Mouse (Mus musculus): ENCODE results near the gene Abhd12.
A peak's percentile ranks its signal among the peaks of the same experiment; 100 is the strongest.
"Not testable (repeated sequence)": the region's sequence is repeated elsewhere in the genome, so short reads cannot be mapped to it uniquely, and the experiment has no call there.

The Abhd12 gene

GRCm38 (mm10) chr2:150904272-150904935, at the start of gene Abhd12:
Gene Abhd12 (minus strand): TSS chr2:150904741.
- DNase-seq (ENCODE audit: low read depth, low spot score) = peak; percentile 95

DNA sequence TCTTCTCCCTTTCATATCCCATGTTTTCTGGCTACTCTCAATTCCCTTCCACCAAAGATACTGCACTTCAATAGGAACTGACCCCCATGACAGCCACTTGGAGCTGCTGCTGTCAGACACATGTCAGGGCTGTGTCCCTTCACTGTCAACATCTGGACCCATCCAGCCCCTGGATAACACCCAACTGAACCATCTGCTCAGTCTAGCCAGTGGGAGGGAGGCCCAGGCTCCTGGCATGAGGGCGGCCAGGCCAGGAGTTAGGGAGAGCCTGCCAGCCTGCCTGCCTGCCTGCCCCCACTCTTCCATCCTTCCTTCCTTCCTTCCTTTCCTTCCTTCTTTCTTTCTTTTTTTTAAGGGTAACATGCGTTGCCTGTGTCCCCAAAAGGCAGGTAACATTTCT, 46.7 kb upstream of the Abhd12 start:
- DNase-seq (ENCODE audit: low read depth, low spot score) = no peak

DNA sequence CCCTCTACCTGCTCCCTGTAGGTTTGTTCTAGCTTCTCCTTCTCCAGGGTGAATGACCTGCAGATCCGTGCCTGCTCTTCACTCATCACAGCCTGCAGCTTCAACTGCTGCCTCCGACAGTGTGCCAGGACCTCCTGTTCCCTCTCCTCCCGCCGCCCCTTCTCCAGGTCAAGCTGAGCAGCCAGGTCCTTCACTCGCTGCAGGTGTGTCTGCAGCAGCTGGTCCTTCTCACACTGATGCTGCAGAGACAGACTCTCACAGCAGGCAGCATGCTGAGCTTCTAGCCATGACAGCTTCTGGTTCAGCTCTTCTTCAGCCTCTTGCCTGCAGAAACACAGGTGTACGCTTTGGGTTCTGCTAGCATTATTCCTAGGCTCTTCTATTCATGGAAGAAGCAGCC, 45.5 kb upstream of the Abhd12 start:
- DNase-seq (ENCODE audit: low read depth, low spot score) = no peak

GRCm38 (mm10) chr2:150949652-150950051, 45.1 kb upstream of the Abhd12 start:
- no peak for DNase-seq (ENCODE audit: low read depth, low spot score)

GRCm38 (mm10) chr2:150948786-150949185, 44.2 kb upstream of the Abhd12 start:
- DNase-seq (ENCODE audit: low read depth, low spot score) = no peak

DNA sequence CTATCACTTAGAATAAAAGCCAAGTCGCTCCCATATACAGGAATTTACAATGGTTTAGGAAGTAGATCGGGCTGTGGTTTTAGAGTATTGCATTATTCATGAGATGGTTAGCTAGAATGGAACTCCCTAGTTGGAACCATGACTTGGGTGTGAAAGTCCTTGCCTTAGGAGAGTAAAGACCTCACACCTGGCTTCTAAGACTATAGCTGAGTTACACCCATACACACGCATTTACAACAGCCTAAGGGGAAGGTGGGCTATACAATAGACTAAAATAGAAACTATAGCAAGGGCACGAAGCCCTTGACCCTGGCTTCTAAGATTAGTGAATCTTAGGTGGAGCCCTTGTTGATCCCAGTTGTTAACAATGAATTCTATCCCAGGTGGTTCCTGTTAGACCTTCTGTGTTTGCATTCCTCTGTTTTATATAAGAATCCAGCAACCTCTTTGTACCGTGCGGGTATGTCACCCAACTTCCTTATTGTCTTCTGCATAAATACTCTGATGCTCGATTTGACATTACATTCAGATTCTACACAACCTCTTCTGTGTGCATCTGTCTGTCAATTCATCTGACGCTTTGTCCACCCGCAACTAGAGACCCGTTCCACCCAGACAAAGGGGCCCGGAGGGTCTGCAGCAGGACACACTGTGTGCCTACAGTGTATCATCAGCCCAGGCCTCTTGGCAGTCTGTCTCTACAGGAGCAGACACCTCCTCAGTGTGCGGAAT, 43.5 kb upstream of the Abhd12 start:
- not testable (repeated sequence) for DNase-seq (ENCODE audit: low read depth, low spot score)

DNA sequence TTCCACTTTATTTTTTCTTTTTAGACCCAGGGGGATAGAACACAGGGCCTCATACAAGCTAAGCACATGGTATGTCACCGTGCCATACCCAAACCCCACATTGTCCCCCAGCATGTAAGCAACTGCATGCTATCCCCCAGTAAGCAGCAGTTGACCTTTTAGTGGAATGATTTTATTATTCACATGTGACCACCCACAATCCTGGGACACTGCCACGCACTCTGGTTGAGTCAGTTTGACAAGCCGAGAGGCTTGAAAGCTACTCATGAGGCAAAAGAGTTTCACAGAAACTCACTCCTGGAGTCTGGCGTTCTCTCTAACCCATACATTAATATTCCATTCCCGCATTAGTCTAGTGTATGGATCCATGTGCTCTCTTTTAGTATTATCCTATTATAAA, 42.8 kb upstream of the Abhd12 start:
- DNase-seq (ENCODE audit: low read depth, low spot score) = not testable (repeated sequence)

- no peak for DNase-seq (ENCODE audit: low read depth, low spot score)
These were observed 39.5 kb upstream of the Abhd12 start for GRCm38 (mm10) chr2:150944017-150944416.

DNA sequence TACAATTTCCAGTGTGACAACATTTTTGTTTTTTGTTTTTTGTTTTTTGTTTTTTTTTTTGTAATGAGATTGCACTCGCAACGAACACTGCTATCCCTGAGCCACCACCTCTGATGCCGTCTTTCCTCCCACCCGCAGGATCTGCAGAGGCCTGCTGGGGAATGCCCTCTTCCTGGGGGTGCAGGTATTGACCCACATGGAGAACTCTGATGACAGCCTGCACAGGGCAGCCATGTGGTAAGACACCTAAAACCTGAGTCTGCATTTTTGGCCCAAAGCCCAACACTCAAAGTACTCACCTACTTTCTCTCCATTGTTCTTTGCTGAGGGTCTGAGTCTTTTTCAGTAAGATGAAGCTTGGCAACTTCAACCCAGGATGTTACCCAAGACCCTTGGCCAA, 30.1 kb upstream of the Abhd12 start:
- DNase-seq (ENCODE audit: low read depth, low spot score) = no peak

DNA sequence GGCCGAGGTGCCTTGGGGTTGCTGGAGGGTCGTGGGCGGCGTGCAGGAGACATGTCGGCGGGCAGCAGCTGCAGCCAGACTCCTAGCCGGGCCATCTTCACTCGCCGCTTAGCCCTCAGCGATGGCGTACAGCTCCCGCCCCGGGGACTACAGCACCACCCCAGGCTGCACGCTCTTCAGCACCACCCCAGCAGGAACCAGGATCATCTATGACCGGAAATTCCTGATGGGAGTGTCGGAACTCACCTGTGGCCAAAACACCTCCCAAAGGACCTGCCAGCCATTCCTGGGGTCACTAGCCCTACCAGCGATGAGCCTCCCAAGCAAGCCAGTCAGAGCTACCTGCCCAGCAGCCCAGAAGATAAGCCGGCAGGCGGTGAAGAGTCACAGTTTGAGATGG, 28.9 kb upstream of the Abhd12 start:
- DNase-seq (ENCODE audit: low read depth, low spot score) = no peak

GRCm38 (mm10) chr2:150930806-150931205, 26.3 kb upstream of the Abhd12 start:
- no peak for DNase-seq (ENCODE audit: low read depth, low spot score)

DNA sequence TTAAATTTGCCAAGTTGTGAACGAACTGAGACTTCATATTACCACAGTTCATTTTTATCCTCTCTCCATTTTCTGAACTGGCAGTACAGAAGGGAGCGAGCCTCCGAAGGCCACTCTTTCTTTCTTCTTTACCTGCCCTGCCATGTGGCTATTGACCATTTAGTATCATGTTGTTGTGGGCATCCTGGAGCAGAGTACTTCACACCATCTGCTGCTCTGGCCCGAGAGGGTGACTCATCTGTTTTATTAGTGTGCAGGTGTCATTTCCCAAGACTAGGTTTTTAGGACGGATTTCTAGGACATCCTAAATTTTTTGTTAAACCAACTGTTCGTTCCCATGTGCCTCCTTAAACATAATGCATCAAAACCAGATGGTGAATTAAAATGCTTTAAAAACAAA, 24.6 kb upstream of the Abhd12 start:
- no peak for DNase-seq (ENCODE audit: low read depth, low spot score)

DNA sequence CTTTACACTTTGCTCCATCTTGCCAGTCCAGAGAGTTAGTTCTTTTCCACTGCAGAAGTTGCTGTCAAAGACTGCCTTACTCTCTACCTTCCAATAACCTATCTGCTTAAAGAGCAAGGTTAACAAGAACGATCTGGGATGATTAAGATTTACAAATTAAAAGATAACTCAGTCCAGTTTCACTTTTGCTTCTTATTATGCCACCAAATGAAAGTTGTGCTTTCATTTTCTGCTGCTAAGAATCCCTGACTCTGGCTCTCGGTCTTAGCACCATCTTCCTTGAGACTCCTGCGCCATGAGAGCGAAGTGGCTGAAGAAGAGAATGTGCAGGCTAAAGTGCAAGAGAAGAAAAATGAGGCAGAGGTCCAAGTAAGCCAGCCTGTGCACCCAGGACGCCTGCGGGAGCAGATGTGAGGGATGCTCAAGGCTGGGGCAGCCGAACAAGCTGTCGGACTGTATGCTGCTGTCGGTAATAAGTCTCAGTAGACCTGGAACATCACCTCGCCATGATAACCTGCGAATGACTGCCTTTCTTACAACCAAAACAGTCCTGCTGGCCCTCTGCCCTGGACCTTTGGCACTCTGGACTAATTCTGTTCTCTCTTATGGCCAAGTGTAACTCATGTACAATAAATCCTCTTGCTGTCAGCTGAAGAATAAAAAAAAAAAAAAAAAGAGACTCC, 22.6 kb upstream of the Abhd12 start:
- DNase-seq (ENCODE audit: low read depth, low spot score) = no peak

GRCm38 (mm10) chr2:150923505-150923904, 19.0 kb upstream of the Abhd12 start:
- no peak for DNase-seq (ENCODE audit: low read depth, low spot score)

- no peak for DNase-seq (ENCODE audit: low read depth, low spot score)
These were observed 18.5 kb upstream of the Abhd12 start for GRCm38 (mm10) chr2:150923026-150923425.

- no peak for DNase-seq (ENCODE audit: low read depth, low spot score)
These were observed 17.6 kb upstream of the Abhd12 start for GRCm38 (mm10) chr2:150922165-150922564.

DNA sequence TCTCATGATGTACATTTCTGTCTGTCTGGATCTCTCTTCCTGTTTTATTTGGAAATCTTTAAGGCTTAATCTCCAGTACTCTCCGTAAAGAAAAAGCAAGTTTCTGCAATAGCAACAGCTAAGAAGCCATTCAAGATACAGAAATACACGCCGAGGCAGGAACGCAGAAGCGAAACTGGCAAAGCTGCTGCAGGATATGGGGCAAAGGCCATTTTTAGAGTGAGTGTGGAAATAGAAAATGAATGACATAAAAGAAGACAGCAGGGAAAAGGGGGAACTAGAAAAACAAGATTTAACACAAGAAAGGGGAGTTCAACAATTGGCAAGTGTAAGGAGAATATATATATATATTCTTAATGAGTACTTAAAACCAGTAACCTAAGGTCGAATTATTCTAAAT, 17.2 kb upstream of the Abhd12 start:
- DNase-seq (ENCODE audit: low read depth, low spot score) = no peak

- no peak for DNase-seq (ENCODE audit: low read depth, low spot score)
These were observed 16.0 kb upstream of the Abhd12 start for GRCm38 (mm10) chr2:150920543-150920942.

- DNase-seq (ENCODE audit: low read depth, low spot score) = peak; percentile 54
These were observed 14.2 kb upstream of the Abhd12 start for GRCm38 (mm10) chr2:150918720-150919119.

DNA sequence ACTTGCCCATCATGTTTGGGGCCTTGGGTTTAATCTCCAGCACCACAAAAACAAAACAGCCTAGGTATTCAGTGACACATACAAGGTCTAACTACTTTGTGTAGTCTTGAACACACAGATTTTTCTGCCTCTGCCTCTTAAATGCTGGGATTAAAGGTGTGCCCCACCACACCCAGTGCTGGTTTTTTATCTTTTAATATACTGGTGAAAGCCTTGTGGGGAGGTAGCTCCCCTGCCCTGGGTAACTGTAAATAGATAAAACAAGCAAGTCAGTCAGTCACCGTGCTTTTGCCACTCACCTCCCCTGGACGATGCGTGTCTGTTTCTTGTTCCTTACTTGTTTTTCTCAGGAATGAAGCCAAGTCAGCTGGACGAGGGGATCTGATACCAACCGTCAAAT, 11.2 kb upstream of the Abhd12 start:
- no peak for DNase-seq (ENCODE audit: low read depth, low spot score)

GRCm38 (mm10) chr2:150914781-150915515, 10.4 kb upstream of the Abhd12 start:
- peak; percentile 28 for DNase-seq (ENCODE audit: low read depth, low spot score)

DNA sequence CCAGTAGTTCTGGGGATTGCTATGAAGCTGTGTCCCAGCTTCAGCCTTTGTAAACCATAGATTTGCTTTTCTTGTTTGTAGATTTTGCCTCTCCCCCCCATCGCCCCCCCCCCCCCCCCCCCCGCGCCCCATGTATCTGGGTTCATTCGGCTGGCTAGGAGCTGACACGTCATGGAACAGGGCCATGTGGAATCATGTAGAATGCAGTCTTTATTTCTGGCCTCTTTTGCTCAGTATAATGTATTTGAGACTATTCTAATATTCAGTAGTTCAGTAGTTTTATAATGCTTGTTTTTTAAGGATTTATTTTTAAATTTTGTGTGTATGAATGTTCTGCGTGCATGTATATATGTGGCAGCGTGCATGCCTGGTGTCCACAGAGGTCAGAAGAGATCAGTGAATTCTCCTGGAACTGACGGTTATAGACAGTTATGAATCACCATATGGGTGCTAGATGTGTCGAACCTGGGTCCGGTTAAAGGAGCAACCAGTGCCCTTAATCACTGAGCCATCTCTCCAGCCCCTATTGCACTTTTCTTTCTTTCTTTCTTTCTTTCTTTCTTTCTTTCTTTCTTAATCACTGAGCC, 5.8 kb upstream of the Abhd12 start:
- peak; percentile 42 for DNase-seq (ENCODE audit: low read depth, low spot score)

All from CD4-positive helper T cell, adult 2 months (primary cell).